Mouse (Mus musculus) cerebral cortex, adult 2 months (tissue): Measurements from ENCODE around the gene Guca1a.

ENCODE experiments used
- WGBS: fragments of 180-500 bp; shearing (Covaris S2); methylation state at CpG from one replicate; pipeline ENCODE4 v1.1.7; 2018; 5-methylcytosine and 5-hydroxymethylcytosine counted together

Guca1a gene

GRCm38 (mm10) chr17:47400451-47400850, at the start of gene Guca1a:
Gene Guca1a (minus strand): TSS chr17:47400584.
- 29% methylated on average over 10 of the region's 10 CpGs for WGBS

- 91% methylated on average over 5 of the region's 5 CpGs for WGBS
Measured at GRCm38 (mm10) chr17:47449432-47449831, 49.0 kb upstream of the Guca1a start.

DNA sequence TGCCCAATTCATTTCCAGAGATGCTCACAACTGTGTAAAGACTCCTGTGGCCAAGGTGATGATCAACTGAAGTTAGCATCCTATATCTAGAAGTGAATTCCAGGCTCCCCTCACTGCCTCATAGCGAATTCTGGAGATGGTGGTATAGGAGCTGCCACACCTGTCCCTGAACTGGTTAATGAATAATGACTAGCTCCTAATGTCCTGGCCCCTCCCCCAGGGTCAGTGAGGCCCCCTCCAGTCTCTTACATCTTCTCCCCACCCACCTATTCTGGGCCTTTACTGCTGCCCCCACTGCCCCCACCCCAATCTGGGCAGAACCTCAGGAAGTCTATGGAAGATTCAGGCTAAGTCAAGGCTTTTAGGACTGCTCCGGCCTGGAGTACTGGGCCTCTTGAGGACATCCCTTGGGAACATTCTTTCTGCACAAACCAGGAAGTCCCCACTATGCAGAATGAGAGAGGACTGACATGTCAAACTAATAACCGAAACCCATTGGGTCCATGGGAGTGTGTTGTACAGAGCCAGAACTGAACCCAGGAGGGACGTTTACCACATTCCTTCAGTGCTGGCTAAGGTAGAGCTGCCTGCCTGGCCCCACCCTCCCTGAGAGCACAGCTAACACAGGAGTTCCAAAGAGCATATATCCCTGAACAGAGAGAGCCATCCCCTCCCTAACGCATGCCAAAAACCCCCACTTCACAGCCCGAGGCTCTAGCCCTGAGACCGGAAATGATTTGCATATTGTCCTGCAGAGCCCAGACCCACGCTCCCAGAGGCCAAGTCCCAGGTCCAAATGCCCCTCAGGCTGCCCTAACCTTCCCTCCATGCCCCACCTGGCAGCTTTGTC, 48.4 kb upstream of the Guca1a start:
- 77% methylated on average over 8 of the region's 8 CpGs for WGBS

DNA sequence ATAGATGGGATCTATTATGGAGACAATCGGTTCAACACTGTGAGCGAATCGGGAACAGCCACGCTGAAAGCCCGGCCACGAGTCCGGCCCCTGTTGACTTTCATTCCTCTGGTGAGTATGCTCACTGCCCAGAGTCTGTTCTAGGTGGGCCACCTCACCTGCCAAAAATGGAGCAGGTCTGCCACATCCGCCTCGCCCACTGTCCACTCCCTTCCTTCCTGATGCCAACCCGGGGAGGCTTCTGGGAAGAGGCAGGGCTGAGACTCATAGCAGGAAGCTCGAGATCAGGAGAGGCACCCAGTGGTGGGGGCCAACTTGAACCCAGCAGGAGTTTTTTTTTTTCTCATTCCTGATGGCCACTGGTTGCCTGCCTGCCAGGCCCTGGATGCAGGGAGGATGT, 46.2 kb upstream of the Guca1a start:
- 89% methylated on average over 11 of the region's 11 CpGs for WGBS

DNA sequence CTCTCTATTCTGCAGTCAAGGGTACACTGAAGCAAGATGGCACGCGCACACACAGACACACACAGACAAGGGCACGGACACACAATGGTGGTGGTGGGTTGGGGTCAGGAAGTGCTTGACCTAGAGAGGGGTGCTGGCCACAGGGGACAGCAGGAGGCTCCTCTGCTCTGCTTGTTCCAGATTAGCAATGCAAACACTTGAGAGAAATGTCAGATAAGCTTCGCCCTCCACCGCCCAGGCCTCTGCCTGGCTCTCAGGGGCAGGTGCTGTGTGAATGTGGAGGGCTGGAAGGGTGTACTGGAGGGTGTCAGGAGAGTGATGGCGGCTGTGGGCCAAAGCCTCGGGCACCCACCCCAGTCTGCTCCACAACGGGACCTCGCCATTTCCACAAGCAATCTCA, 45.6 kb upstream of the Guca1a start:
- WGBS = 91% methylated on average over 9 of the region's 9 CpGs

DNA sequence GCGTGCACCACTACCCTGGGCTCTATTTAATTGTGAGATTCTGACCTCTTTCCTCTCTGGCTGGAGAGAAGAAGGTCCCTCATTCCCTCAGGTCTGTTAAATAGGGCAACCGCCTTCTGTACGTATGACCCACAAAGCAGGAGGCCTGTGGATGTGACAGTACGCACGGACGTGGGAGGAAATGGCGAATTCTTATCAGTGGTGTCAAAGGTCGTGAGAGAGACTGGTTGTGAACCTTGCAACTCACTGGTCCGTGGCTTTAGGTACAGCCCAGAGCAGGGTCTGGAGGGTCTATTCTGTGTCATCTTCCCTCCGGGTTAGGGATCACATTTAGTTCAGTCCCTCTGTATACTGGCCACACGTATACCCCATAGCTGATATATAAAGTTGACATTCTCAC, 45.1 kb upstream of the Guca1a start:
- 91% methylated on average over 11 of the region's 11 CpGs for WGBS

DNA sequence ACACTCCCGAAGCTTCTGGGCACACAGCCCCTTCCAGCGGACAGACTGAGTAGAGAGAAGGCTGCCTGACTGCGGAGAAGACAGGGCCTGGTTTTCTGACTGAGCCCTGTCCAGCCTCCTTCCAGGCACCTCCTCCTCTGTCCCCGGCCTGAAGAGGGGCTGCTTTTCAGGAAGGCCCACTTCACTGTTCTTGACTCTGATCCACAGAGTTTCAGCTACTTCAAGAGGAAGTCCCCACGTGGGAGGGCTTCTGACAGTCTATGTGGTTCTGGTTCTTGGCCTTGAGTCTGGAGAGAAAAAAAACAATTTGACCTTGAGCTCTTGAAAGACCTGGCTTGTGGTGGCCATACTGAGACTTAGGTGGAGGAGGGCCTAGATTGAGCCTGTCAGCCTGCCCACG, 43.7 kb upstream of the Guca1a start:
- WGBS = 76% methylated on average over 6 of the region's 6 CpGs

DNA sequence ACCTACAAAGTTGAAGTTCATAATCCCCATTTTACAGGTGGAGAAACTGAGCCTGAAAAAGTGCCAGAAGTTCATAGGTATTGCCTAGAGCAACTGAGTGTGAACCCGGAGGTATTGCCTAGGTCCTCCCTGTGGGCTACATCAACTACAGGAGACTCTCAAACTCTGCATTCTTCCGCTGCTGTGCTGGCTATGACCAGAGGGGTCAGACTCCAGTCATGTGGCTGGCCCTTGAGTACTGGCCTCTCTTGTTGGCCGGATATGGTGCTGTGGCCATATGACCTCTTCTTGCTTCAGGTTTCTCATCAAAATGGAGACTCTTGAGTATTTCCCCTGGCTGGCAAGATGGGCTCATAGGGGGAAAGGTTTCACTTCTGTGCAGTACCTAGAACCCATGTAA, 41.9 kb upstream of the Guca1a start:
- WGBS = 86% methylated on average over 3 of the region's 3 CpGs

- 81% methylated on average over 19 of the region's 19 CpGs for WGBS
Measured at GRCm38 (mm10) chr17:47441296-47442051, 41.1 kb upstream of the Guca1a start.

GRCm38 (mm10) chr17:47440359-47440890, 40.0 kb upstream of the Guca1a start:
- 56% methylated on average over 9 of the region's 9 CpGs for WGBS

DNA sequence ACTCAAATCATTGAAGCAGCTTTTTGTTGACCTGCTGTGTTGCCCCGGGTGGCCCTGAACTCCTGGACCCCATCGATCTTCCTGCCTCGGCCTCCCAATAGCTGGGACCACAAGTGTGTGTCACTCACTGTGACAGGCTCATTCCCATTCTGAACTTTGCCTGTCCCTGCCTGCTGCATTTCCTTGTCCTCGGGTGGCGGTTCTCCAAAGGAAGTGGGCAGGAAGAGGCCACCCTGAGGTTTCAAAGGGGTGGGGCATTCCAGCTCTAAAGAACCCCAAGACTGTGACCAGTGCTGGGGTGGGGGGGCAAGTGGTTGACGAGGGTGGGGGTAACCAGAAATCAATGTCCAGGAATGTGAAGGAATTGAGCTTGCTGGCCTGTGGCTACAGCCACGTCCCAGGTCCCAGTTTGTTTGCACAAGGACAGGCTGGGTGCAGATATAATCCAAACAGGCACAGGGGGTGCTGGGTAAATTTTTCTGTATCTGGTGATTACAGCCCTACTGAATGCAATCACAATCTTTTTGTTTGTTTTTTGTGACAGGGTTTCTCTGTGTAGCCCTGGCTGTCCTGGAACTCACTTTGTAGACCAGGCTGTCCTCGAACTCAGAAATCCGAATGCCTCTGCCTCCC, 39.1 kb upstream of the Guca1a start:
- WGBS = 59% methylated on average over 9 of the region's 9 CpGs

DNA sequence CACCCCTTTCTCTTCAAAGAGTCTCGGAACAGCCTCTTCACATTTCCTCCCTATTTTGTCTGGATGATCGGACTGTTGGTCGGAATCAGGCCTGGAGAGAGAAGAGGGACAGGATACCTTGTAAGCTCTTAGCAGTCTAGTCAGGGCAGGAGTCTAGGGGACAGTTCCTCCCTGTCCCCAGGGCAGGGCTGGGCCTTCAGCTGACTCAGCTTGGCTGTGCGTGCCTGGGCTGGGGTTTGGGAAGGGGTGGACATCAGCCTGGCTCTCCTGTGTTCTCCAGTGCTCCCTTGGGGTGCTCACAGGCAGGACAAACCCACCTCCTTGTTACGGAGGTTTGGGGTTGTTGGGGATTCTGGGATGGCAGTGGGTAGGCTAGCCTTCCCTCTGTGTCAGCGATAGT, 38.2 kb upstream of the Guca1a start:
- 75% methylated on average over 6 of the region's 6 CpGs for WGBS

GRCm38 (mm10) chr17:47436907-47437547, 36.6 kb upstream of the Guca1a start, which contains the start of gene 1700001C19Rik:
Gene 1700001C19Rik (minus strand): TSS chr17:47437376.
- 13% methylated on average over 25 of the region's 25 CpGs for WGBS

DNA sequence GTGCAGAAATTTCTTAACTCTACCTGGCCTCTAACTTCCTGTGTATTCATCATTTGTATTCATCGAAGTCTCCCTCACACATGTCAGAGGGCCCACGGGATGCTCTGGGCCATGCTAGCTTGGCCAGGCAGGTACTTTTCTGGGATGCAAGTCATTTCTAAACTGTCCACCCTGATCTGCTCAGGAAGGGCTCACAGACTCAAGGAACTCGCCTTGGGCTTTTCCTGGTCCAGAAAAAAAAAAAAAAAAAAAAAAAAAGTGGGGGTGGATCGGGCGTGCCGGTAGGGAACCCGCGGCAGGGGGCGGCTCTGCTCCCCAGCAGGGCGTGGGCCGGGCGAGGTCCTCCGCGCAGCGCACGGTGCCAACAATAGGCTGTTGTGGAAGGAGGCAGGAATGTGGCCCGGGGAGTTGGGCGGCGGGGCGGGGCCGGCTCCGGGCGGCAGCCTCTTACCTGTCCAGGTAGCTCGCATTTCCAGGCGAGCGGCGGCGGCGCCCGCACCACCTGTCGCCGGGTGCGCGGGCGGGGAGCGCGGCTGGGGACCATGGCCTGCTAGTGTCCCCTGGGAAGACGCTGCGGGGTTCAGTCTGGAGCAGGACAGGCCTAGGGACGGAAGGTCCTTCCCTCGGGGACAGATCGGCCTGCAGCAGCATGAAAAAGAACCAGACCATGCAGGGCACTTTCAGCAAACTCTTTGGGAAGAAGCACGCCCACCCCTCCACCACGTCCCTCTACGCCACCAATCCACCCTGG, 35.9 kb upstream of the Guca1a start, which contains the start of gene AI661453:
Gene AI661453, plus strand, starts transcription at position 460 of the 751 bp plus-strand sequence.
- 2% methylated on average over 45 of the region's 45 CpGs for WGBS

- 71% methylated on average over 5 of the region's 5 CpGs for WGBS
Measured at GRCm38 (mm10) chr17:47430815-47431214, 30.4 kb upstream of the Guca1a start.

GRCm38 (mm10) chr17:47428831-47429304, 28.5 kb upstream of the Guca1a start:
- 32% methylated on average over 8 of the region's 8 CpGs for WGBS

DNA sequence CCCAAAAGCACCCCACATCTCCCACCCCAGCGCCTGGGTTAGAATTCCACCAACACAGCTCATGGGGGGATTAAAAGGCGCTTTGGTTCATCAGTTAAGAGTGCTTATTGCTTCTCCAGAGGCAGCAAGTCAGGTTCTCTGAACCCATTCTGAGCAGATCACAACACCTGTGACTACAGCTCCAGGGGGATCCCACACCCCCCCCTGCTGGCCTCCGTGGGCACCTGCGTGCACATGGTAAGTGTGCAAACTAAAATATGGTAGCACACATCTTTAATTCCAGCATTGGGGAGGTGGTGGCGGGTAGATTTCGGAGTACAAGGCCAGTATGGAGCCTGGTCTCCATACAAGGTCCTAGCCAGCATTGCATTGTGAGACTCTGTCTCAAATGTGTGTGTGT, 26.9 kb upstream of the Guca1a start:
- WGBS = 81% methylated on average over 6 of the region's 6 CpGs

GRCm38 (mm10) chr17:47424186-47424585, 23.8 kb upstream of the Guca1a start:
- 69% methylated on average over 6 of the region's 6 CpGs for WGBS

GRCm38 (mm10) chr17:47422616-47423015, 22.2 kb upstream of the Guca1a start:
- 100% methylated on average over 1 of the region's 1 CpGs for WGBS

GRCm38 (mm10) chr17:47421566-47421965, 21.2 kb upstream of the Guca1a start:
- WGBS = 91% methylated on average over 3 of the region's 3 CpGs

DNA sequence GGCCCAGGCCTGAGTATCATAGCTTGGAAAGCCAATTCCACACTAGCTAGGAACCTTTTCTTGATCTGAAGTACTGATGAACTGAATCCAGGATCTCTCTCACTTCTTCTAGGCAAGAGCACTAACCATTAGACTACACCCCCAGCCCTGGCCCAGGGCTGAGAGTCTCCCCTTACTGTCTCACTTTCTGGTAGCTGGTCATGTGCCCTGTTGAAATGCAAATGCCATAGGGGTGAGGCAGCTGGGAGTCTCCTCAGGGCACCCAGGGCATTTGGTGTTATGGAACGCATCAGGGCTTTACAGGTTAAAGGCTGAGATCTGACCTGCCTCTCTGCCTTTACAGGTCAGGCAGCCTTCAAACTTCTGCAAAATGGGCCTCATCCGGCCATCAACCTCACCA, 19.8 kb upstream of the Guca1a start:
- WGBS = 90% methylated on average over 2 of the region's 2 CpGs
